Mouse (Mus musculus) liver, postnatal 0 days (tissue): Measurements from ENCODE around the gene Shisa6. TPM values are rescaled to one million over a fixed set of nuclear protein-coding genes. Genes with fewer than 3 reads are reported as not detected.

Experiments used
- ATAC-seq: fragments of 200-750 bp; cut with Nextera tagmentation; 2 replicates; pipeline ENCODE4 v1.8.0; 2017; ENCODE audit warnings: mild to moderate bottlenecking, moderate library complexity
- DNase-seq: peaks from one replicate; pipeline ENCODE4 v3.0.0-alpha.2; 2016
- H3K27ac ChIP-seq: fragments of 300-500 bp; sonication (generic); 2 replicates; pipeline ENCODE4 v1.5.1; 2014; ENCODE audit warnings: antibody characterized with exemption, moderate library complexity, mild to moderate bottlenecking, low read depth
- H3K27me3 ChIP-seq: fragments of 300-500 bp; sonication (generic); 2 replicates; pipeline ENCODE4 v1.6.1; 2014; ENCODE audit warnings: low read length, control low read depth, mixed read lengths; ENCODE audit not compliant: insufficient read depth
- H3K36me3 ChIP-seq: fragments of 300-500 bp; sonication (generic); replicated peaks from 2 replicates; pipeline ENCODE4 v1.6.1; 2014; ENCODE audit warnings: mild to moderate bottlenecking, control low read depth, low read length, moderate library complexity, mixed read lengths; ENCODE audit not compliant: insufficient read depth
- H3K4me1 ChIP-seq: fragments of 300-500 bp; sonication (generic); 2 replicates; pipeline ENCODE4 v1.6.1; 2014; ENCODE audit warnings: antibody characterized with exemption, mild to moderate bottlenecking, control low read depth; ENCODE audit not compliant: insufficient read depth
- H3K4me2 ChIP-seq: fragments of 300-500 bp; sonication (generic); 2 replicates; pipeline ENCODE4 v1.6.1; 2014; ENCODE audit warnings: low read depth, mild to moderate bottlenecking, low read length, moderate library complexity, mixed read lengths
- H3K4me3 ChIP-seq: fragments of 300-500 bp; sonication (generic); 2 replicates; pipeline ENCODE4 v1.5.1; 2014; ENCODE audit warnings: low read depth, low read length
- H3K9ac ChIP-seq: fragments of 300-500 bp; sonication (generic); replicated peaks from 2 replicates; pipeline ENCODE4 v1.6.1; 2014; ENCODE audit warnings: mild to moderate bottlenecking, moderate library complexity
- H3K9me3 ChIP-seq: fragments of 300-500 bp; sonication (generic); 2 replicates; pipeline ENCODE4 v1.6.1; 2016; ENCODE audit warnings: mild to moderate bottlenecking, control low read depth, low read length, mixed read lengths
- CTCF ChIP-seq: sonication (generic); IDR thresholded peaks from 2 replicates; pipeline ENCODE4 v1.5.1; 2016; ENCODE audit warnings: antibody characterized with exemption, low read depth
- EP300 ChIP-seq: IDR thresholded peaks from 2 replicates; pipeline ENCODE4 v1.6.1; 2016; ENCODE audit warnings: antibody characterized with exemption, low read depth, mild to moderate bottlenecking
- WGBS: fragments of 180-500 bp; shearing (Covaris S2); extraction: QIAGEN DNeasy Blood & Tissue Kit; methylation state at CpG from one replicate; pipeline ENCODE4 v1.1.7; 2014; ENCODE audit not compliant: insufficient replicate concordance; 5-methylcytosine and 5-hydroxymethylcytosine counted together
- polyA plus RNA-seq: library from polyadenylated mRNA; unstranded; fragments of >200 nt; fragmentation: Nextera tagmentation; extraction: Ambion mirVana; gene quantifications from 2 replicates; pipeline ENCODE4 v1.2.1, GENCODE M21; 2015

The Shisa6 gene
- polyA plus RNA-seq, 1 experiment from 2014 or later: not detected

- no peak overlapping the region for H3K27ac ChIP-seq
- no peak overlapping the region for H3K4me3 ChIP-seq
- no peak for TF ChIP-seq CTCF
- TF ChIP-seq EP300: no peak
- 63% methylated on average over 2 of the region's 2 CpGs for WGBS
- no peaks in the 10 kb centered on the region for H3K4me1 ChIP-seq
- H3K36me3 ChIP-seq: no peaks in the 10 kb centered on the region
- no peaks in the 10 kb centered on the region; the same call in 1 of the 2 replicates for H3K9me3 ChIP-seq
- ATAC-seq: no peak
- no peak overlapping the region for H3K9ac ChIP-seq
- DNase-seq: no peak
- H3K27me3 ChIP-seq: no peaks in the 10 kb centered on the region
- H3K4me2 ChIP-seq: no peak overlapping the region
These were observed 348.0 kb downstream of the Shisa6 start for GRCm38 (mm10) chr11:66177781-66178180.

GRCm38 (mm10) chr11:66167801-66168651 lies 357.7 kb downstream of the Shisa6 start, which contains the start of gene Dnah9:
TSS of gene Dnah9 (minus strand) at chr11:66168551.
- peak within 1 kb of the TSS; percentile 65 for H3K4me2 ChIP-seq
- DNase-seq (peak; percentile 47), ATAC-seq (peak; percentile 64; the same call in 1 of the 2 replicates)
- no peak within 1 kb of the TSS for H3K9ac ChIP-seq
- WGBS: 2% methylated on average over 44 of the region's 53 CpGs
- no peaks in the 10 kb centered on the region for H3K9me3 ChIP-seq
- H3K4me3 ChIP-seq: peak within 1 kb of the TSS; percentile 33
- peaks cover 20% of the 10 kb centered on the region; the same call in 1 of the 2 replicates for H3K27me3 ChIP-seq
- H3K4me1 ChIP-seq: peaks cover 6% of the 10 kb centered on the region; the same call in 1 of the 2 replicates
- TF ChIP-seq EP300 (no peak), CTCF (no peak)
- no peak within 1 kb of the TSS for H3K27ac ChIP-seq
- H3K36me3 ChIP-seq: no peaks in the 10 kb centered on the region

- Histone ChIP-seq H3K4me3 (no peak overlapping the region), H3K27me3 (peaks cover 18% of the 10 kb centered on the region; the same call in 1 of the 2 replicates), H3K9me3 (no peaks in the 10 kb centered on the region), H3K4me2 (no peak overlapping the region), H3K36me3 (no peaks in the 10 kb centered on the region), H3K27ac (no peak overlapping the region), H3K9ac (no peak overlapping the region), H3K4me1 (peaks cover 6% of the 10 kb centered on the region; the same call in 1 of the 2 replicates)
- TF ChIP-seq CTCF (no peak), EP300 (no peak)
- no peak for ATAC-seq
- DNase-seq: no peak
- WGBS: 53% methylated on average over 2 of the region's 2 CpGs
These were observed 361.7 kb downstream of the Shisa6 start for GRCm38 (mm10) chr11:66164022-66164421.
